Mouse (Mus musculus): ENCODE measurements around the gene Zap70. TPM values are rescaled to one million over a fixed set of nuclear protein-coding genes. Genes with fewer than 3 reads are reported as not detected.

Gene Zap70
- total and polyA plus RNA-seq, 2 experiments from 2014 or later = 2.7 to 6.3 TPM

DNA sequence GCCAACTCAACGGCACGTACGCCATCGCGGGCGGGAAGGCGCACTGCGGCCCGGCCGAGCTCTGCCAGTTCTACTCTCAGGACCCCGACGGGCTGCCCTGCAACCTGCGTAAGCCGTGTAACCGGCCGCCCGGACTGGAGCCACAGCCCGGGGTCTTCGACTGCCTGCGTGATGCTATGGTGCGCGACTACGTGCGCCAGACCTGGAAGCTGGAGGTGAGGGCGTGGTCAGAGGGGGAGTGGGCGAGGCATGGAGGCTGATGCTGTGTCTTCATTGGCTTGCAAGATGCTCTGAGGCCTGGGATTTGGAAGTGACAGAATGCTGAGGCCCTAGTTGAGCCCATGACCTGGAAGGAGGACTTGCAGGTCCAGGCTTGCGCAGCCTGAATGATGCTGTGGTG is 9.4 kb downstream of the Zap70 start:
- 21% methylated on average over 27 of the region's 27 CpGs for WGBS
- Histone ChIP-seq H3K9ac (replicated peaks; ENCODE audit: low read length) (no peak overlapping the region), H3K4me3 (ENCODE audit: low read length) (no peak overlapping the region), H3K27me3 (ENCODE audit: insufficient read depth, low read length) (no peaks in the 10 kb centered on the region), H3K27ac (no peak overlapping the region), H3K4me2 (ENCODE audit: low read depth, low read length) (peak overlapping the region; percentile 10; the same call in 1 of the 2 replicates), H3K9me3 (ENCODE audit: low read length) (no peaks in the 10 kb centered on the region), H3K36me3 (ENCODE audit: insufficient read depth, low read length) (no peaks in the 10 kb centered on the region), H3K4me1 (ENCODE audit: insufficient read depth, low read length) (no peaks in the 10 kb centered on the region)
- DNase-seq (ENCODE audit: low spot score) (no peak), ATAC-seq (0 out of 2 replicates have a peak, but pooled peaks have one; percentile 18)
- TF ChIP-seq CTCF (IDR thresholded peaks at IDR 0.05; ENCODE audit: low read depth) = no peak

DNA sequence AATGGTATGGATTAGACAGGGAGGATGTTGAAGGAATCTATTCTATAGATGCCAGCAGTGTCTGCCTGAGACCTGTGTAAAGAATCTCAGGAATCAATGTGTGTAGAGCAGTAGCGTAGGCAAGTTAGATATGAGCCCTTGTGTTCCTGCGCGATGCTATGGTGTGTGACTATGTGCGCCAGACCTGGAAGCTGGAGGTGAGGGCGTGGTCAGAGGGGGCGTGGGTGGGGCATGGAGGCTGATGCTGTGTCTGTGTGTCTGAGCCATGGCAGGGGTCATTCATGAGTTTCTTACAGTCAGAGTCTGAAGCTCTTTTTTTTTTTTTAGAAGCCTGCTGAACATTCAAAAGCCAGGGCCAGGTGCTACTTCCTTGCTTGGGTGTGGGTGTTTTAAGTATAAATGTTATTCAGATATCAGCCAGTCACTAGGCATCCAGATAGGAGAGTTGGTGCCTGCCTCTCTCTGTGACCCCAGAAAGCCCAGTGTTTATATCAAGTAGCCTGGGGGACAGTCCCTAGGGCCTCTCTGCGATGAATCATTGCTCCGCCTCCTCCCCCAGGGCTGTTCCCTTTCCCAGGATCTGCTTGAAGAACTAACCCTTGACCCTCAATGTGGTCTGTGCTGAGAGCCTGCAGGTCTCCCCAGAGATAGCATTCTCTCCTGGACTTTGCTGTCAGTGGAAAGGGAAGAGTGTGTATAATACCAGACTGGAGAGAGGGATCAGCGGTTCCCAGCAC is 10.8 kb downstream of the Zap70 start:
- H3K9me3 ChIP-seq (ENCODE audit: low read length) = no peaks in the 10 kb centered on the region
- ATAC-seq (no peak), DNase-seq (ENCODE audit: low spot score) (no peak)
- H3K9ac ChIP-seq (replicated peaks; ENCODE audit: low read length) = no peak overlapping the region
- 88% methylated on average over 9 of the region's 9 CpGs for WGBS
- no peak overlapping the region for H3K4me2 ChIP-seq (ENCODE audit: low read depth, low read length)
- no peak overlapping the region for H3K4me3 ChIP-seq (ENCODE audit: low read length)
- no peak for TF ChIP-seq CTCF (IDR thresholded peaks at IDR 0.05; ENCODE audit: low read depth)
- H3K27me3 ChIP-seq (ENCODE audit: insufficient read depth, low read length) = no peaks in the 10 kb centered on the region
- no peak overlapping the region for H3K27ac ChIP-seq
- H3K36me3 ChIP-seq (ENCODE audit: insufficient read depth, low read length) = no peaks in the 10 kb centered on the region
- no peaks in the 10 kb centered on the region for H3K4me1 ChIP-seq (ENCODE audit: insufficient read depth, low read length)

DNA sequence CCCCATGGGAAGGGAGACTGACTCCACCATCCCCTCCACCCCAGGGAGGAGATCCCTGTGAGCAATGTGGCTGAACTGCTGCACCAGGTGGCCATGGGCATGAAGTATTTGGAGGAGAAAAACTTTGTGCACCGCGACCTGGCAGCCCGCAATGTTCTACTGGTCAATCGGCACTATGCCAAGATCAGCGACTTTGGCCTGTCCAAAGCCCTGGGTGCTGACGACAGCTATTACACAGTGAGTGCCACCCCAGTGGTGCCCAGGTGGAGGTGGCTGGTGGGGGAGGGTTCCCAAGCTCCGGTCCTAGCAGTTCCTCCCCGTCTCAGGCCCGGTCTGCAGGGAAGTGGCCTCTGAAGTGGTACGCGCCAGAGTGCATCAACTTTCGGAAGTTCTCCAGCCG is 19.2 kb downstream of the Zap70 start:
- no peak overlapping the region for H3K9ac ChIP-seq (replicated peaks; ENCODE audit: low read length)
- no peak overlapping the region for H3K27ac ChIP-seq
- 93% methylated on average over 13 of the region's 13 CpGs for WGBS
- no peak for ATAC-seq
- no peaks in the 10 kb centered on the region for H3K27me3 ChIP-seq (ENCODE audit: insufficient read depth, low read length)
- no peak overlapping the region for H3K4me3 ChIP-seq (ENCODE audit: low read length)
- H3K4me1 ChIP-seq (ENCODE audit: insufficient read depth, low read length) = no peaks in the 10 kb centered on the region
- no peaks in the 10 kb centered on the region for H3K36me3 ChIP-seq (ENCODE audit: insufficient read depth, low read length)
- no peaks in the 10 kb centered on the region for H3K9me3 ChIP-seq (ENCODE audit: low read length)
- no peak for TF ChIP-seq CTCF (IDR thresholded peaks at IDR 0.05; ENCODE audit: low read depth)
- no peak overlapping the region for H3K4me2 ChIP-seq (ENCODE audit: low read depth, low read length)
- DNase-seq (ENCODE audit: low spot score) = no peak

DNA sequence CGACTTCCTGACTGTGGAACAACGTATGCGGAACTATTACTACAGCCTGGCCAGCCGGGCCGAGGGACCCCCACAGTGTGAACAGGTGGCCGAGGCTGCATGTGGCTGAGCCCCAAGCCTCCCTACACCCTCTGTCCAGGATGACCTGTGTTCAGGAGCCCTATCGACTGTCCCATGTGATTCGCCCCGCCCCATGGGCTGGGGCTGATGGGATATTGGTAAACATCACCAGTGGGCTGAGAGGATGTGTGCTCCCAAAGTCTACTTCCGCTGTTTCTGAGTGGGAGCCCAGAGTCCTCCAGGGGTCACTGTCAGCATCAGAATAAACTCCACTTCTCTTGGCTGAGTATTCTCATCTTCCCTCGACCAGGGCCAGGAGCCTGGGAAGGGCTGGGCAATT is 20.9 kb downstream of the Zap70 start:
- Histone ChIP-seq H3K9me3 (ENCODE audit: low read length) (no peaks in the 10 kb centered on the region), H3K4me2 (ENCODE audit: low read depth, low read length) (no peak overlapping the region), H3K27me3 (ENCODE audit: insufficient read depth, low read length) (no peaks in the 10 kb centered on the region), H3K4me1 (ENCODE audit: insufficient read depth, low read length) (no peaks in the 10 kb centered on the region), H3K27ac (no peak overlapping the region), H3K9ac (replicated peaks; ENCODE audit: low read length) (no peak overlapping the region), H3K4me3 (ENCODE audit: low read length) (no peak overlapping the region), H3K36me3 (ENCODE audit: insufficient read depth, low read length) (no peaks in the 10 kb centered on the region)
- no peak for TF ChIP-seq CTCF (IDR thresholded peaks at IDR 0.05; ENCODE audit: low read depth)
- no peak for ATAC-seq
- WGBS = 73% methylated on average over 11 of the region's 11 CpGs
- DNase-seq (ENCODE audit: low spot score) = no peak

DNA sequence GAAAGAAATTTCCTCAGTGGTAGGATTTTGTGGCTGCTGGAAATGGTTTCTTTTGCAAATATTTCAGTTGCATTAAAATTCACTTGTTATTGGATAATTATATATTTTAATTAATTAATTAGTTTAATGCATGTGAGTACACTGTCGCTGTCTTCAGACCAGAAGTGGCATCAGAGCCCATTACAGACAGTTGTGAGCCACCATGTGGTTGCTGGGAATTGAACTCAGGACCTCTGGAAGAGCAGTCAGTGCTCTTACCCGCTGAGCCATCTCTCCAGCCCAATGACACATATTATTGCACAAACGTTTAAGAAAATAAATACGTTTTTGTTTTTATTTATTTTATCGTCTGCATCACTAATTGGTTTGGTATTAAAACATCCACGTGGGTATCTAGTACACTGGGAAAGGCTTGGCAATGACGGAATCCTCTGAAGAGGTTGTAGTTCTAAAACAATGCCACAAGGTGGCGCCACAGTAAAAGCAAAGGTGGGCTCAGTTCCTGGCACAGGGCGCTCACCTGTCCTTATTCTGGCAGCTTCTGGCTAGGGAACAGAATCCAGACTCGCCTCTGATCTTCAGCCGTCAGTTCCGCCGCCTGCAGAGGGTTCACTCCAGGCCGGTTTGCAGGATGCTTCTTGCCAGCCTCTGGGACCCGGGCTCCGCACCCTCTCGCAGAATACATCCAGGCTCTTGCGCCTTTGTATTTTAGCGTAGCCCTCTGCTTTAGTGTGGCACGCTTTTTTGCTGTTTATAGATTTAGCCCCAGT is 23.0 kb downstream of the Zap70 start:
- ATAC-seq = peak; percentile 89
- Histone ChIP-seq H3K27ac (peak overlapping the region; percentile 84), H3K9me3 (ENCODE audit: low read length) (no peaks in the 10 kb centered on the region), H3K4me2 (ENCODE audit: low read depth, low read length) (peak overlapping the region; percentile 76), H3K4me3 (ENCODE audit: low read length) (peak overlapping the region; percentile 42), H3K36me3 (ENCODE audit: insufficient read depth, low read length) (no peaks in the 10 kb centered on the region), H3K27me3 (ENCODE audit: insufficient read depth, low read length) (no peaks in the 10 kb centered on the region), H3K9ac (replicated peaks; ENCODE audit: low read length) (peak overlapping the region; percentile 50), H3K4me1 (ENCODE audit: insufficient read depth, low read length) (no peaks in the 10 kb centered on the region)
- TF ChIP-seq CTCF (IDR thresholded peaks at IDR 0.05; ENCODE audit: low read depth) = peak; percentile 92
- 3% methylated on average over 20 of the region's 20 CpGs for WGBS
- peak; percentile 89 for DNase-seq (ENCODE audit: low spot score)

DNA sequence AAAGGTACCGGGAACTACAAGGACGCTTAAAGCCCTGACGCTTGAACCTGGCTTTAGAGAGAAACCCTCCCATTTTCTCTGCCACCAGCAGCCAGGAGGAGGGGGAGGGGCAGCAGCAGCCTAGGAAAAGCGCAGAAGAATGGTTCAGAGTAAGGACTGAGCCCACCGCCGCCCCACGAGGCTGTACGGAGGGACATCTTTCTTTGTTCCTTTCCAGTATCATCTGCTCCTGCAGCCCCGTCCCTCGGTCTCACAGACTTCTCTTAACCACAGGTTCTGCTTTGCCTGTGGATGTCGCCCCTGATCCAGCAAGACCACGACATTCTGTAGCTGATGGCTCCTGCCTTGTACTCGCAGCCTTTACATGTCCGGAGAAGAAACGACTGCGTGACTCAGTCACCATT is 23.6 kb downstream of the Zap70 start:
- H3K4me1 ChIP-seq (ENCODE audit: insufficient read depth, low read length) = no peaks in the 10 kb centered on the region
- peak overlapping the region; percentile 50 for H3K9ac ChIP-seq (replicated peaks; ENCODE audit: low read length)
- DNase-seq (ENCODE audit: low spot score) (peak; percentile 76), ATAC-seq (peak; percentile 72)
- H3K4me2 ChIP-seq (ENCODE audit: low read depth, low read length) = peak overlapping the region; percentile 76
- WGBS = 2% methylated on average over 16 of the region's 16 CpGs
- no peaks in the 10 kb centered on the region for H3K36me3 ChIP-seq (ENCODE audit: insufficient read depth, low read length)
- peak; percentile 40 for TF ChIP-seq CTCF (IDR thresholded peaks at IDR 0.05; ENCODE audit: low read depth)
- peak overlapping the region; percentile 42 for H3K4me3 ChIP-seq (ENCODE audit: low read length)
- H3K27ac ChIP-seq = peak overlapping the region; percentile 84
- no peaks in the 10 kb centered on the region for H3K9me3 ChIP-seq (ENCODE audit: low read length)
- H3K27me3 ChIP-seq (ENCODE audit: insufficient read depth, low read length) = no peaks in the 10 kb centered on the region
